Mouse (Mus musculus): ENCODE measurements around the gene Top2b. TPM values are rescaled to one million over a fixed set of nuclear protein-coding genes. Genes with fewer than 3 reads are reported as not detected.

Top2b gene
- polyA plus RNA-seq, 1 experiment = 14.9 TPM

- Histone ChIP-seq H3K36me3 (ENCODE audit: control insufficient read depth, insufficient read depth) (no peaks in the 10 kb centered on the region), H3K27me3 (ENCODE audit: control insufficient read depth, insufficient read depth, insufficient read length) (no peaks in the 10 kb centered on the region), H3K4me3 (no peak overlapping the region), H3ac (ENCODE audit: control insufficient read depth, insufficient read length) (no peak overlapping the region), H3K79me2 (ENCODE audit: control insufficient read depth, insufficient read depth) (peaks cover 94% of the 10 kb centered on the region), H3K4me2 (ENCODE audit: low read depth) (no peak overlapping the region)
- TF ChIP-seq POLR2A (IDR thresholded peaks at IDR 0.05; ENCODE audit: insufficient read length, low read depth) (no peak), REST (IDR thresholded peaks at IDR 0.05; ENCODE audit: insufficient read depth, insufficient read length) (no peak), MYOD1 (IDR thresholded peaks at IDR 0.05; ENCODE audit: control insufficient read depth in 1 of 3, insufficient read length in 2 of 3, low read depth in 2 of 3) (no peak), SRF (IDR thresholded peaks at IDR 0.05; ENCODE audit: control insufficient read depth, insufficient read length, low read depth) (no peak), TCF3 (IDR thresholded peaks at IDR 0.05; ENCODE audit: insufficient read length, low read depth) (no peak), CEBPB (IDR thresholded peaks at IDR 0.05; ENCODE audit: insufficient read depth, poor library complexity, severe bottlenecking) (no peak), POLR2AphosphoS2 (IDR thresholded peaks at IDR 0.05; ENCODE audit: insufficient read length, low read depth) (no peak), USF1 (IDR thresholded peaks at IDR 0.05; ENCODE audit: low read depth) (no peak), TCF12 (IDR thresholded peaks at IDR 0.05; ENCODE audit: insufficient read depth, poor library complexity, severe bottlenecking) (no peak), E2F4 (IDR thresholded peaks at IDR 0.05; ENCODE audit: insufficient read depth) (no peak), MYOG (IDR thresholded peaks at IDR 0.05; ENCODE audit: control insufficient read depth in 1 of 3, insufficient read depth in 1 of 3, insufficient read length in 2 of 3, low read depth in 2 of 3) (no peak), MAX (IDR thresholded peaks at IDR 0.05; ENCODE audit: low read depth) (no peak)
Measured at GRCm38 (mm10) chr14:16373190-16373589, 8.2 kb downstream of the Top2b start.

GRCm38 (mm10) chr14:16379917-16380570, 15.1 kb downstream of the Top2b start:
- no peaks in the 10 kb centered on the region for H3K27me3 ChIP-seq (ENCODE audit: control insufficient read depth, insufficient read depth, insufficient read length)
- peaks cover 76% of the 10 kb centered on the region for H3K79me2 ChIP-seq (ENCODE audit: control insufficient read depth, insufficient read depth)
- H3K4me2 ChIP-seq (ENCODE audit: low read depth) = peak overlapping the region; percentile 14
- peaks cover 5% of the 10 kb centered on the region for H3K36me3 ChIP-seq (ENCODE audit: control insufficient read depth, insufficient read depth)
- no peak overlapping the region for H3K4me3 ChIP-seq
- H3ac ChIP-seq (ENCODE audit: control insufficient read depth, insufficient read length) = no peak overlapping the region
- TF ChIP-seq REST (IDR thresholded peaks at IDR 0.05; ENCODE audit: insufficient read depth, insufficient read length) = no peak
- TF ChIP-seq MYOG (IDR thresholded peaks at IDR 0.05; ENCODE audit: control insufficient read depth in 1 of 3, insufficient read depth in 1 of 3, insufficient read length in 2 of 3, low read depth in 2 of 3) = no peak
- TF ChIP-seq SRF (IDR thresholded peaks at IDR 0.05; ENCODE audit: control insufficient read depth, insufficient read length, low read depth) = no peak
- no peak for TF ChIP-seq POLR2AphosphoS2 (IDR thresholded peaks at IDR 0.05; ENCODE audit: insufficient read length, low read depth)
- no peak for TF ChIP-seq POLR2A (IDR thresholded peaks at IDR 0.05; ENCODE audit: insufficient read length, low read depth)
- no peak for TF ChIP-seq E2F4 (IDR thresholded peaks at IDR 0.05; ENCODE audit: insufficient read depth)
- TF ChIP-seq MYOD1 (IDR thresholded peaks at IDR 0.05; ENCODE audit: control insufficient read depth in 1 of 3, insufficient read length in 2 of 3, low read depth in 2 of 3) = no peak
- no peak for TF ChIP-seq TCF12 (IDR thresholded peaks at IDR 0.05; ENCODE audit: insufficient read depth, poor library complexity, severe bottlenecking)
- no peak for TF ChIP-seq USF1 (IDR thresholded peaks at IDR 0.05; ENCODE audit: low read depth)
- TF ChIP-seq CEBPB (IDR thresholded peaks at IDR 0.05; ENCODE audit: insufficient read depth, poor library complexity, severe bottlenecking) = no peak
- TF ChIP-seq MAX (IDR thresholded peaks at IDR 0.05; ENCODE audit: low read depth) = no peak
- no peak for TF ChIP-seq TCF3 (IDR thresholded peaks at IDR 0.05; ENCODE audit: insufficient read length, low read depth)

DNA sequence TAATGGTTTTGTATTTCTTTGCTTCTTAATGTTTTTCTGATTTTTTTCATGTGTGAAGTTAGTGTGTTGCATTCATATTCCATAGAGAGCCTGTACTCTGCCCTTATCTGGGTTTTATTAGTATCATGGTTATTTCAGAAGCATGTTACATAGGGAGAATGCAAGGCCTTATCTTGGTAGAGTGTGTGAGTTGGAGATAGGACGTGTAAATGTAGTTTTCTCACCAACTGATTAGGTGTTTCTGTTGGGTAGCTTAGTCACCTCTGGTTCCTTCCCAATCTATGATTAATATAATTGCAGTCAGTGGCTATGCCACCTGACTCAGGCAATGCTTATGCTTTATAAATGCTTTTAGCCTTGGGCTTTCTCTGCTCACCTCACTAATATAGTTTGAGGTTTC, 19.8 kb downstream of the Top2b start:
- H3K4me2 ChIP-seq (ENCODE audit: low read depth) = no peak overlapping the region
- no peaks in the 10 kb centered on the region for H3K27me3 ChIP-seq (ENCODE audit: control insufficient read depth, insufficient read depth, insufficient read length)
- TF ChIP-seq MYOG (IDR thresholded peaks at IDR 0.05; ENCODE audit: control insufficient read depth in 1 of 3, insufficient read depth in 1 of 3, insufficient read length in 2 of 3, low read depth in 2 of 3) (no peak), SRF (IDR thresholded peaks at IDR 0.05; ENCODE audit: control insufficient read depth, insufficient read length, low read depth) (no peak), CEBPB (IDR thresholded peaks at IDR 0.05; ENCODE audit: insufficient read depth, poor library complexity, severe bottlenecking) (no peak), POLR2AphosphoS2 (IDR thresholded peaks at IDR 0.05; ENCODE audit: insufficient read length, low read depth) (no peak), MYOD1 (IDR thresholded peaks at IDR 0.05; ENCODE audit: control insufficient read depth in 1 of 3, insufficient read length in 2 of 3, low read depth in 2 of 3) (no peak)
- H3K36me3 ChIP-seq (ENCODE audit: control insufficient read depth, insufficient read depth) = peaks cover 15% of the 10 kb centered on the region
- H3K79me2 ChIP-seq (ENCODE audit: control insufficient read depth, insufficient read depth) = peaks cover 30% of the 10 kb centered on the region
- H3K4me3 ChIP-seq = no peak overlapping the region
- H3ac ChIP-seq (ENCODE audit: control insufficient read depth, insufficient read length) = no peak overlapping the region

DNA sequence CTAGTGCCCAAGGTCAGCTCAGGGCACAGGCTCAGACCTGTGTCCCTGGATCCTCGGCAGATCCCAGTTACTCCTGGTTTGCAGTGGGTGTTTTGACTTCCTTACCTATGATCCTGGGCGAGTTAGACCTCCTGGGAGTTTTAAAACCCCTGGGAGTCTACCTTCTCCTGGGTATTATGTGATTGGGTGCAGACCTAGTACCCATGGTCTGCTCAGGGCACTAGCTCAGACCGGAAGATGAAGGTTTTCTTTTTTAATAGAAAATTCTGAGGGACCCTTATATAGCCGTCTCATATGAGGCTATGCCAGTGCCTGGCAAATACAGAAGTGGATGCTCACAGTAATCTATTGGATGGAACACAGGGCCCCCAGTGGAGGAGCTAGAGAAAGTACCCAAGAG, 40.2 kb downstream of the Top2b start:
- no peak overlapping the region for H3K4me2 ChIP-seq (ENCODE audit: low read depth)
- no peak overlapping the region for H3K4me3 ChIP-seq
- TF ChIP-seq USF1 (IDR thresholded peaks at IDR 0.05; ENCODE audit: low read depth) (no peak), E2F4 (IDR thresholded peaks at IDR 0.05; ENCODE audit: insufficient read depth) (no peak), MAX (IDR thresholded peaks at IDR 0.05; ENCODE audit: low read depth) (no peak), TCF3 (IDR thresholded peaks at IDR 0.05; ENCODE audit: insufficient read length, low read depth) (no peak), POLR2AphosphoS2 (IDR thresholded peaks at IDR 0.05; ENCODE audit: insufficient read length, low read depth) (no peak), MYOD1 (IDR thresholded peaks at IDR 0.05; ENCODE audit: control insufficient read depth in 1 of 3, insufficient read length in 2 of 3, low read depth in 2 of 3) (no peak), SRF (IDR thresholded peaks at IDR 0.05; ENCODE audit: control insufficient read depth, insufficient read length, low read depth) (no peak), REST (IDR thresholded peaks at IDR 0.05; ENCODE audit: insufficient read depth, insufficient read length) (no peak), MYOG (IDR thresholded peaks at IDR 0.05; ENCODE audit: control insufficient read depth in 1 of 3, insufficient read depth in 1 of 3, insufficient read length in 2 of 3, low read depth in 2 of 3) (no peak), TCF12 (IDR thresholded peaks at IDR 0.05; ENCODE audit: insufficient read depth, poor library complexity, severe bottlenecking) (no peak), CEBPB (IDR thresholded peaks at IDR 0.05; ENCODE audit: insufficient read depth, poor library complexity, severe bottlenecking) (no peak), POLR2A (IDR thresholded peaks at IDR 0.05; ENCODE audit: insufficient read length, low read depth) (no peak)
- no peaks in the 10 kb centered on the region for H3K79me2 ChIP-seq (ENCODE audit: control insufficient read depth, insufficient read depth)
- H3K36me3 ChIP-seq (ENCODE audit: control insufficient read depth, insufficient read depth) = peaks cover 27% of the 10 kb centered on the region
- no peak overlapping the region for H3ac ChIP-seq (ENCODE audit: control insufficient read depth, insufficient read length)
- no peaks in the 10 kb centered on the region for H3K27me3 ChIP-seq (ENCODE audit: control insufficient read depth, insufficient read depth, insufficient read length)

All from myocyte (in vitro differentiated cells).